Mouse (Mus musculus): ENCODE results near the gene Il34.

GRCm38 (mm10) chr8:110806146-110806545, 422 bp upstream of the Il34 start:
- no peak for TF ChIP-seq CTCF (IDR thresholded peaks at IDR 0.05; ENCODE audit: extremely low read depth, insufficient read depth, low read length)
- no peak for TF ChIP-seq POLR2A (IDR thresholded peaks at IDR 0.05; ENCODE audit: extremely low read depth, insufficient read depth, low read length)

All from cortical plate, adult 2 months (tissue).